Comparison of ENCODE assay signal across 11 mouse cellular contexts in the genomic region with DNA sequence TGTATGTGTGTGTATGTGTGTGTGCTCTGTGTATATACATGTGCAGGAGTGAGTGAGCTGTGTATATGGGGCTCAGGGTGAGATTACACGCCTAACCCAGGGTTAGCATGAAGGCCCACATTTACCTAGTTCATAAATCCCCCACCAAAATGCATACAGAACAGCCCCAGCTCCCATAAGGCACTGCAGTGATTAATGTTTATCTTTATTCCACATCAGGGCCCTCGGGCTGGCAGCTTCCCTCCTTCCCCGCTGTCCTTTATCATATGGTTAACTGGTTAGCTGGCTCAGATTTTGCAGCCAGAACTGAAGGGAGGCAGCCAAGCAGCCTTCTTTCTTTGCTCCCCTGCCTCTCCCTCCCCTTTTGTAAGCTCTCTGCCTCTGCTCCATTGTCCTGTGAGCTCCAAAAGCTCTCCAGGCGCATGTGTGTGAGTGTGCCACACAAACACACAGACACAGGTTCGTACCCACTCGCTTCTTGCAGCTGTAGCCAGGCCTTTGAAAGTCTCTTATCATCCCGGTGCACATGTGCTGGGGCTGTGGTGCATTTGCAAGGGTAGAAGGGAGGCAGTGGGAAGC.
DNase-seq lines count a peak whose midpoint lies in the region; ATAC-seq and TF ChIP-seq lines count a peak whose summit lies in the region.
"Had no signal": no experiment of that assay in that cellular context is flagged by ENCODE, and none has a peak within 500 bp of the region (broad histone marks: within the 10 kb centered on the region; RNA-seq: fewer than 3 reads in every experiment).

No protein-coding gene starts in this region.

- H3K27me3 ChIP-seq in lung, postnatal 0 days (replicated peaks; ENCODE audit: insufficient read depth, low read length): no peaks in the 10 kb centered on the region
- no peaks in the 10 kb centered on the region for H3K27me3 ChIP-seq in forebrain, embryonic 14.5 days (replicated peaks; ENCODE audit: control insufficient read depth, insufficient read depth, low read length)
- no peaks in the 10 kb centered on the region for H3K27me3 ChIP-seq in liver, embryonic 14.5 days (ENCODE audit: control insufficient read depth, insufficient read depth, low read length)

- TF ChIP-seq EP300 in lung, postnatal 0 days (IDR thresholded peaks at IDR 0.05): no peak
- TF ChIP-seq EP300 in liver, embryonic 14.5 days (IDR thresholded peaks at IDR 0.05; ENCODE audit: low read depth): no peak

- 36% methylated on average over 7 of the region's 7 CpGs for WGBS in lung, postnatal 0 days
- WGBS in forebrain, embryonic 14.5 days: 24% methylated on average over 7 of the region's 7 CpGs
- WGBS in liver, embryonic 14.5 days (ENCODE audit: insufficient replicate concordance): 12% methylated on average over 7 of the region's 7 CpGs

- H3K4me1 ChIP-seq in lung, postnatal 0 days (ENCODE audit: insufficient read depth, low read depth, low read length): no peaks in the 10 kb centered on the region
- H3K4me1 ChIP-seq in forebrain, embryonic 14.5 days (ENCODE audit: control insufficient read depth, insufficient read depth, low read length): no peaks in the 10 kb centered on the region
- peaks cover 0 to 5% of the 10 kb centered on the region in 2 experiments; a peak in 2 of 4 replicates for H3K4me1 ChIP-seq in liver, embryonic 14.5 days (replicated peaks; ENCODE audit: control insufficient read depth in 2 of 2, insufficient read depth in 2 of 2, low read length in 1 of 2)

- ATAC-seq in lung, postnatal 0 days: no peak
- peak; percentile 63 for ATAC-seq in forebrain, embryonic 14.5 days
- ATAC-seq in liver, embryonic 14.5 days (ENCODE audit: insufficient read depth): peak; percentile 74
- ATAC-seq: inflammation-experienced regulatory T-cells, adult 6 months had no signal

- DNase-seq in lung, postnatal 0 days (ENCODE audit: low spot score): no peak
- DNase-seq in lung, postnatal 10 days: no peak
- peak; percentile 69 for DNase-seq in forebrain, embryonic 14.5 days (ENCODE audit: low spot score)
- DNase-seq in liver, embryonic 14.5 days (ENCODE audit: low read depth in 3 of 3, low spot score in 3 of 3): no peak
- peak; percentile 12 for DNase-seq in retina, embryonic 14.5 days (ENCODE audit: low spot score)
- DNase-seq in adrenal gland, adult (ENCODE audit: inconsistent age in 2 of 2, low spot score in 1 of 2): no peak
- DNase-seq in urinary bladder, adult 2 months (ENCODE audit: low spot score): no peak
- no peak for DNase-seq in kidney, adult 18-20 months
- DNase-seq: adrenal gland, postnatal 36 days had no signal

- no peak overlapping the region for H3K9ac ChIP-seq in lung, postnatal 0 days (replicated peaks; ENCODE audit: low read depth)
- H3K9ac ChIP-seq in forebrain, embryonic 14.5 days (ENCODE audit: low read length): no peak overlapping the region
- no peak overlapping the region for H3K9ac ChIP-seq in liver, embryonic 14.5 days (replicated peaks)

- peak overlapping the region; percentile 43; the same call in 1 of the 2 replicates for H3K27ac ChIP-seq in lung, postnatal 0 days (ENCODE audit: low read length)
- H3K27ac ChIP-seq in forebrain, embryonic 14.5 days (ENCODE audit: low read depth, low read length): no peak overlapping the region
- H3K27ac ChIP-seq in liver, embryonic 14.5 days: no peak overlapping the region
- H3K27ac ChIP-seq: macrophage had no signal

- TF ChIP-seq CTCF in lung, postnatal 0 days (IDR thresholded peaks at IDR 0.05): no peak
- no peak for TF ChIP-seq CTCF in liver, embryonic 14.5 days (IDR thresholded peaks at IDR 0.05; ENCODE audit: low read depth)

- no peaks in the 10 kb centered on the region for H3K9me3 ChIP-seq in lung, postnatal 0 days (ENCODE audit: low read length)
- H3K9me3 ChIP-seq in forebrain, embryonic 14.5 days (replicated peaks; ENCODE audit: control insufficient read depth, low read length): no peaks in the 10 kb centered on the region
- no peaks in the 10 kb centered on the region for H3K9me3 ChIP-seq in liver, embryonic 14.5 days (ENCODE audit: control insufficient read depth, low read length)

- H3K4me2 ChIP-seq in lung, postnatal 0 days (replicated peaks; ENCODE audit: low read depth, low read length): no peak overlapping the region
- no peak overlapping the region for H3K4me2 ChIP-seq in forebrain, embryonic 14.5 days (ENCODE audit: low read length)
- H3K4me2 ChIP-seq in liver, embryonic 14.5 days (ENCODE audit: low read depth): no peak overlapping the region

- no peaks in the 10 kb centered on the region for H3K36me3 ChIP-seq in lung, postnatal 0 days (ENCODE audit: insufficient read depth, low read length)
- no peaks in the 10 kb centered on the region for H3K36me3 ChIP-seq in forebrain, embryonic 14.5 days (ENCODE audit: control insufficient read depth, insufficient read depth, low read length)
- H3K36me3 ChIP-seq in liver, embryonic 14.5 days (replicated peaks; ENCODE audit: control insufficient read depth, insufficient read depth, low read depth): no peaks in the 10 kb centered on the region

- H3K4me3 ChIP-seq in lung, postnatal 0 days (ENCODE audit: low read depth, low read length): no peak overlapping the region
- no peak overlapping the region for H3K4me3 ChIP-seq in forebrain, embryonic 14.5 days (ENCODE audit: low read depth, low read length)
- H3K4me3 ChIP-seq in liver, embryonic 14.5 days (ENCODE audit: insufficient read depth in 1 of 2, low read depth in 2 of 2, low read length in 2 of 2): no peak overlapping the region

Comparison
In these comparisons a context has a peak if more than half of its experiments do, and no peak if none do; other contexts are left out.
1. DNase-seq: peak in forebrain, embryonic 14.5 days (single experiment) and retina, embryonic 14.5 days (single experiment); none in lung, postnatal 0 days (single experiment), lung, postnatal 10 days (single experiment), liver, embryonic 14.5 days (0 of 3), adrenal gland, adult (0 of 2), urinary bladder, adult 2 months (single experiment) and kidney, adult 18-20 months (single experiment).